Mouse (Mus musculus) lung, embryonic 16.5 days (tissue): Measurements from ENCODE around the gene Cox6a2. TPM values are rescaled to one million over a fixed set of nuclear protein-coding genes. Genes with fewer than 3 reads are reported as not detected.

Experiments used
- ATAC-seq: fragments of 200-750 bp; cut with Nextera tagmentation; 2 replicates; pipeline ENCODE4 v1.8.0; 2017; ENCODE audit warnings: low read depth, mild to moderate bottlenecking, moderate library complexity
- H3K27ac ChIP-seq: fragments of 300-500 bp; sonication (generic); 2 replicates; pipeline ENCODE4 v1.5.1; 2014; ENCODE audit warnings: mild to moderate bottlenecking, control low read depth, low read length
- H3K27me3 ChIP-seq: fragments of 300-500 bp; sonication (generic); 2 replicates; pipeline ENCODE4 v1.6.1; 2014; ENCODE audit warnings: low read depth, low read length, mixed read lengths; ENCODE audit not compliant: control insufficient read depth, insufficient read depth
- H3K36me3 ChIP-seq: fragments of 300-500 bp; sonication (generic); 2 replicates; pipeline ENCODE4 v1.6.1; 2014; ENCODE audit warnings: low read length; ENCODE audit not compliant: control insufficient read depth, insufficient read depth
- H3K4me1 ChIP-seq: fragments of 300-500 bp; sonication (generic); replicated peaks from 2 replicates; pipeline ENCODE4 v1.6.1; 2014; ENCODE audit warnings: low read length, mixed read lengths; ENCODE audit not compliant: control insufficient read depth, insufficient read depth
- H3K4me2 ChIP-seq: fragments of 300-500 bp; sonication (generic); 2 replicates; pipeline ENCODE4 v1.6.1; 2014; ENCODE audit warnings: low read depth, low read length, control low read depth
- H3K4me3 ChIP-seq: fragments of 300-500 bp; sonication (generic); 2 replicates; pipeline ENCODE4 v1.5.1; 2014; ENCODE audit warnings: mild to moderate bottlenecking, low read length, control low read depth
- H3K9ac ChIP-seq: fragments of 300-500 bp; sonication (generic); 2 replicates; pipeline ENCODE4 v1.6.1; 2014; ENCODE audit warnings: low read length, control low read depth
- H3K9me3 ChIP-seq: fragments of 300-500 bp; sonication (generic); 2 replicates; pipeline ENCODE4 v1.6.1; 2016; ENCODE audit warnings: low read length; ENCODE audit not compliant: control insufficient read depth
- WGBS: fragments of 180-500 bp; shearing (Covaris S2); extraction: QIAGEN DNeasy Blood & Tissue Kit; methylation state at CpG from one replicate; pipeline ENCODE4 v1.1.7; 2014; 5-methylcytosine and 5-hydroxymethylcytosine counted together
- polyA plus RNA-seq: library from polyadenylated mRNA; unstranded; fragments of >200 nt; fragmentation: Nextera tagmentation; extraction: Ambion mirVana; gene quantifications from 2 replicates; pipeline ENCODE4 v1.2.1, GENCODE M21; 2015

Cox6a2 gene
- polyA plus RNA-seq, 1 experiment from 2014 or later, result 22.4 TPM

- peaks cover 13% of the 10 kb centered on the region for H3K4me1 ChIP-seq
- under 1% methylated on average over 25 of the region's 25 CpGs for WGBS
- peak overlapping the region; percentile 75 for H3K4me3 ChIP-seq
- H3K9ac ChIP-seq, result peak overlapping the region; percentile 91
- no peaks in the 10 kb centered on the region for H3K9me3 ChIP-seq
- H3K36me3 ChIP-seq, result peaks cover 14% of the 10 kb centered on the region
- ATAC-seq, result no peak
- H3K4me2 ChIP-seq, result peak overlapping the region; percentile 71
- peak overlapping the region; percentile 99 for H3K27ac ChIP-seq
- H3K27me3 ChIP-seq, result no peaks in the 10 kb centered on the region
Observed at GRCm38 (mm10) chr7:128237593-128237926, 31.4 kb upstream of the Cox6a2 start.

GRCm38 (mm10) chr7:128236856-128237592 lies 30.8 kb upstream of the Cox6a2 start, which contains the start of gene Armc5:
TSS of gene Armc5 (plus strand) at chr7:128237342.
- H3K4me3 ChIP-seq, result peak within 1 kb of the TSS; percentile 75
- peak within 1 kb of the TSS; percentile 99 for H3K27ac ChIP-seq
- no peaks in the 10 kb centered on the region for H3K27me3 ChIP-seq
- ATAC-seq, result peak; percentile 37
- WGBS, result 23% methylated on average over 37 of the region's 37 CpGs
- H3K9me3 ChIP-seq, result no peaks in the 10 kb centered on the region
- peaks cover 13% of the 10 kb centered on the region for H3K4me1 ChIP-seq
- peak within 1 kb of the TSS; percentile 91 for H3K9ac ChIP-seq
- H3K36me3 ChIP-seq, result peaks cover 13% of the 10 kb centered on the region
- peak within 1 kb of the TSS; percentile 71 for H3K4me2 ChIP-seq

GRCm38 (mm10) chr7:128236426-128236825 lies 30.2 kb upstream of the Cox6a2 start:
- 95% methylated on average over 13 of the region's 13 CpGs for WGBS
- ATAC-seq, result no peak
- Histone ChIP-seq H3K27ac (no peak overlapping the region), H3K4me2 (no peak overlapping the region), H3K9ac (no peak overlapping the region), H3K36me3 (peaks cover 13% of the 10 kb centered on the region), H3K4me1 (peaks cover 13% of the 10 kb centered on the region), H3K9me3 (no peaks in the 10 kb centered on the region), H3K4me3 (no peak overlapping the region), H3K27me3 (no peaks in the 10 kb centered on the region)

GRCm38 (mm10) chr7:128235481-128235880 lies 29.3 kb upstream of the Cox6a2 start:
- Histone ChIP-seq H3K36me3 (peaks cover 5% of the 10 kb centered on the region), H3K9ac (no peak overlapping the region), H3K27ac (no peak overlapping the region), H3K9me3 (no peaks in the 10 kb centered on the region), H3K27me3 (no peaks in the 10 kb centered on the region), H3K4me3 (no peak overlapping the region), H3K4me2 (no peak overlapping the region), H3K4me1 (peaks cover 13% of the 10 kb centered on the region)
- ATAC-seq, result no peak
- 62% methylated on average over 1 of the region's 1 CpGs for WGBS

GRCm38 (mm10) chr7:128234796-128235195 lies 28.6 kb upstream of the Cox6a2 start:
- Histone ChIP-seq H3K4me1 (peaks cover 13% of the 10 kb centered on the region), H3K27me3 (no peaks in the 10 kb centered on the region), H3K9me3 (no peaks in the 10 kb centered on the region), H3K36me3 (no peaks in the 10 kb centered on the region), H3K4me3 (no peak overlapping the region), H3K9ac (no peak overlapping the region), H3K4me2 (no peak overlapping the region), H3K27ac (no peak overlapping the region)
- 80% methylated on average over 2 of the region's 2 CpGs for WGBS
- ATAC-seq, result no peak

GRCm38 (mm10) chr7:128231741-128232140 lies 25.6 kb upstream of the Cox6a2 start:
- Histone ChIP-seq H3K4me2 (no peak overlapping the region), H3K9ac (no peak overlapping the region), H3K4me3 (no peak overlapping the region), H3K27me3 (no peaks in the 10 kb centered on the region), H3K4me1 (peaks cover 1% of the 10 kb centered on the region; the same call in 1 of the 2 replicates), H3K9me3 (no peaks in the 10 kb centered on the region), H3K27ac (no peak overlapping the region), H3K36me3 (no peaks in the 10 kb centered on the region)
- no peak for ATAC-seq
- WGBS, result 38% methylated on average over 8 of the region's 8 CpGs

GRCm38 (mm10) chr7:128220936-128221335 lies 14.7 kb upstream of the Cox6a2 start:
- Histone ChIP-seq H3K9me3 (peaks cover 4% of the 10 kb centered on the region), H3K4me2 (no peak overlapping the region), H3K4me3 (no peak overlapping the region), H3K27ac (no peak overlapping the region), H3K27me3 (no peaks in the 10 kb centered on the region), H3K36me3 (no peaks in the 10 kb centered on the region), H3K4me1 (no peaks in the 10 kb centered on the region), H3K9ac (no peak overlapping the region)
- WGBS, result 90% methylated on average over 3 of the region's 3 CpGs
- ATAC-seq, result no peak

GRCm38 (mm10) chr7:128219952-128220351 lies 13.8 kb upstream of the Cox6a2 start:
- no peak for ATAC-seq
- Histone ChIP-seq H3K4me3 (no peak overlapping the region), H3K9me3 (peaks cover 4% of the 10 kb centered on the region), H3K27ac (no peak overlapping the region), H3K36me3 (no peaks in the 10 kb centered on the region), H3K27me3 (no peaks in the 10 kb centered on the region), H3K4me1 (no peaks in the 10 kb centered on the region), H3K4me2 (no peak overlapping the region), H3K9ac (no peak overlapping the region)
- WGBS, result 60% methylated on average over 4 of the region's 4 CpGs

- no peak for ATAC-seq
- H3K27ac ChIP-seq, result no peak overlapping the region
- no peak overlapping the region for H3K4me2 ChIP-seq
- no peaks in the 10 kb centered on the region for H3K36me3 ChIP-seq
- no peak overlapping the region for H3K4me3 ChIP-seq
- no peak overlapping the region for H3K9ac ChIP-seq
- H3K27me3 ChIP-seq, result no peaks in the 10 kb centered on the region
- 39% methylated on average over 3 of the region's 3 CpGs for WGBS
- no peaks in the 10 kb centered on the region for H3K9me3 ChIP-seq
- no peaks in the 10 kb centered on the region for H3K4me1 ChIP-seq
Observed at GRCm38 (mm10) chr7:128209826-128210225, 3.6 kb upstream of the Cox6a2 start.
